Mouse (Mus musculus): ENCODE measurements around the gene Arfip2.

- TF ChIP-seq MAFK (IDR thresholded peaks at IDR 0.05; ENCODE audit: borderline replicate concordance, low read depth, low read length): no peak
- TF ChIP-seq E2F4 (IDR thresholded peaks at IDR 0.05; ENCODE audit: borderline replicate concordance, low read depth, low read length): no peak
- no peak for TF ChIP-seq POLR2A (IDR thresholded peaks at IDR 0.05; ENCODE audit: control insufficient read depth in 1 of 2, insufficient read depth in 1 of 2, low read depth in 1 of 2, low read length in 2 of 2, poor library complexity in 1 of 2)
- no peak for TF ChIP-seq BHLHE40 (IDR thresholded peaks at IDR 0.05; ENCODE audit: borderline replicate concordance, low read depth, low read length)
Observed at GRCm38 (mm10) chr7:105638776-105639175, 1.4 kb downstream of the Arfip2 start.

Data from MEL (cell line).